Mouse (Mus musculus): Measurements from ENCODE around the gene Wnt4. TPM values are rescaled to one million over a fixed set of nuclear protein-coding genes. Genes with fewer than 3 reads are reported as not detected.

Wnt4 gene
- polyA plus RNA-seq, 1 experiment = 0.05 TPM

GRCm38 (mm10) chr4:137304106-137304505 lies 26.8 kb downstream of the Wnt4 start:
- Histone ChIP-seq H3K27me3 (ENCODE audit: control insufficient read depth, insufficient read depth, low read length) (no peaks in the 10 kb centered on the region), H3K4me1 (ENCODE audit: control insufficient read depth, insufficient read depth, insufficient read length) (no peaks in the 10 kb centered on the region), H3K4me3 (ENCODE audit: extremely low read depth, insufficient read depth, insufficient read length) (no peak overlapping the region), H3K36me3 (ENCODE audit: control insufficient read depth, insufficient read depth, low read length) (peaks cover 3% of the 10 kb centered on the region; the same call in 1 of the 2 replicates), H3K27ac (ENCODE audit: insufficient read depth, low read length) (no peak overlapping the region)
- TF ChIP-seq CTCF (IDR thresholded peaks at IDR 0.05; ENCODE audit: extremely low read depth, insufficient read depth, insufficient read length, insufficient replicate concordance) = no peak
- TF ChIP-seq POLR2A (IDR thresholded peaks at IDR 0.05; ENCODE audit: low read depth, low read length) = no peak
- 89% methylated on average over 7 of the region's 7 CpGs for WGBS
- DNase-seq (ENCODE audit: low read depth in 1 of 2, low spot score in 2 of 2) = no peak

DNA sequence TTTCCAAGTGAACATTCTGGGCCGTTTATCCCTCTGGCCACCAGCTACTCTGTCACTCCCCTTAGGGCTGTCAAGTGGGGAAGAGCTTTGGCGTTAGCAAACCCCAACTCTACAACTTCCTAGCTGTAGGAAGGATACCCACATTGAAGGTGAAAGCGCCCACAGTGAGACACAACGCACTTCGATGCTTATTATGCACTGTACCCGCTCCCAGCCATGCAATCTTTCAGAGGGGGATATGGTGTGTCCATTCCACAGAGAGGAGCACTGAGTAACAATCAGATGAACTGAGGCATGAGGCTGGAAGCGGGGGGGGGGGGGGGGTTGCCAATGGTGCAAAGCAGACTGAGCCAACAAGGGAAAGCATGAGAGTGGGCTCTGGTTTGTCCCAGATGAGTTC lies 27.8 kb downstream of the Wnt4 start:
- peaks cover 3% of the 10 kb centered on the region; the same call in 1 of the 2 replicates for H3K36me3 ChIP-seq (ENCODE audit: control insufficient read depth, insufficient read depth, low read length)
- no peaks in the 10 kb centered on the region for H3K4me1 ChIP-seq (ENCODE audit: control insufficient read depth, insufficient read depth, insufficient read length)
- no peak overlapping the region for H3K27ac ChIP-seq (ENCODE audit: insufficient read depth, low read length)
- DNase-seq (ENCODE audit: low read depth in 1 of 2, low spot score in 2 of 2) = no peak
- WGBS = 88% methylated on average over 7 of the region's 7 CpGs
- no peaks in the 10 kb centered on the region for H3K27me3 ChIP-seq (ENCODE audit: control insufficient read depth, insufficient read depth, low read length)
- H3K4me3 ChIP-seq (ENCODE audit: extremely low read depth, insufficient read depth, insufficient read length) = no peak overlapping the region
- TF ChIP-seq POLR2A (IDR thresholded peaks at IDR 0.05; ENCODE audit: low read depth, low read length) = no peak
- no peak for TF ChIP-seq CTCF (IDR thresholded peaks at IDR 0.05; ENCODE audit: extremely low read depth, insufficient read depth, insufficient read length, insufficient replicate concordance)

GRCm38 (mm10) chr4:137305831-137306576 lies 28.7 kb downstream of the Wnt4 start:
- no peak for DNase-seq (ENCODE audit: low read depth in 1 of 2, low spot score in 2 of 2)
- TF ChIP-seq CTCF (IDR thresholded peaks at IDR 0.05; ENCODE audit: extremely low read depth, insufficient read depth, insufficient read length, insufficient replicate concordance) (no peak), POLR2A (IDR thresholded peaks at IDR 0.05; ENCODE audit: low read depth, low read length) (no peak)

GRCm38 (mm10) chr4:137306577-137306888 lies 29.2 kb downstream of the Wnt4 start:
- DNase-seq (ENCODE audit: low read depth in 1 of 2, low spot score in 2 of 2) = no peak
- whole genome bisulfite sequencing = 86% methylated on average over 8 of the region's 8 CpGs
- H3K36me3 ChIP-seq (ENCODE audit: control insufficient read depth, insufficient read depth, low read length) = peaks cover 8% of the 10 kb centered on the region
- H3K4me3 ChIP-seq (ENCODE audit: extremely low read depth, insufficient read depth, insufficient read length) = no peak overlapping the region
- no peak overlapping the region for H3K27ac ChIP-seq (ENCODE audit: insufficient read depth, low read length)
- TF ChIP-seq CTCF (IDR thresholded peaks at IDR 0.05; ENCODE audit: extremely low read depth, insufficient read depth, insufficient read length, insufficient replicate concordance) = no peak
- TF ChIP-seq POLR2A (IDR thresholded peaks at IDR 0.05; ENCODE audit: low read depth, low read length) = no peak
- no peaks in the 10 kb centered on the region for H3K4me1 ChIP-seq (ENCODE audit: control insufficient read depth, insufficient read depth, insufficient read length)
- no peaks in the 10 kb centered on the region for H3K27me3 ChIP-seq (ENCODE audit: control insufficient read depth, insufficient read depth, low read length)

More at GRCm38 (mm10) chr4:137305831-137306576, 28.7 kb downstream of the Wnt4 start:
- Histone ChIP-seq H3K4me1 (ENCODE audit: control insufficient read depth, insufficient read depth, insufficient read length) (no peaks in the 10 kb centered on the region), H3K27me3 (ENCODE audit: control insufficient read depth, insufficient read depth, low read length) (no peaks in the 10 kb centered on the region), H3K36me3 (ENCODE audit: control insufficient read depth, insufficient read depth, low read length) (peaks cover 8% of the 10 kb centered on the region), H3K4me3 (ENCODE audit: extremely low read depth, insufficient read depth, insufficient read length) (no peak overlapping the region), H3K27ac (ENCODE audit: insufficient read depth, low read length) (no peak overlapping the region)
- 88% methylated on average over 13 of the region's 13 CpGs for WGBS

- WGBS = 92% methylated on average over 19 of the region's 19 CpGs
Measured at GRCm38 (mm10) chr4:137306991-137307706, 29.9 kb downstream of the Wnt4 start.

DNA sequence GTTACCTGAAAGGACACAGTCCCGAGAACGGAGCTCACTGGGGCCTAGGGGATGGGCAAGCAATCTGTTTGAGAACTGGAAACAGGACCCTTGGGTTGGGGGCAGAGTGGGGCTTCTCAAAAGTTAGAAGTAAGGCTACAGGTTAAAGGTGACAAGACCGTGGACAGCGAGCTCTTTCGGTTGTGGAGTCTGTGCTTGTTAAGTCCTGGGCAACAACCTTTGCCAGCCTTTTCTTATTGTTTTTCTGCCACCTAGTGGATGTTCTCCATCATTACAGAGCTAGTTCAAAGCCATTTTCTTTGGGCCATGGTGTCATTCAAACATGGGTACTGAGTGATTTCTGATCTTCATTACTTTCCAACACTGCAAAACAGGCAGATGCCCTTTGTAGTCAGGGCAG lies 31.1 kb downstream of the Wnt4 start:
- Histone ChIP-seq H3K4me1 (ENCODE audit: control insufficient read depth, insufficient read depth, insufficient read length) (no peaks in the 10 kb centered on the region), H3K27ac (ENCODE audit: insufficient read depth, low read length) (no peak overlapping the region), H3K27me3 (ENCODE audit: control insufficient read depth, insufficient read depth, low read length) (no peaks in the 10 kb centered on the region), H3K4me3 (ENCODE audit: extremely low read depth, insufficient read depth, insufficient read length) (no peak overlapping the region), H3K36me3 (ENCODE audit: control insufficient read depth, insufficient read depth, low read length) (peaks cover 8% of the 10 kb centered on the region)
- TF ChIP-seq POLR2A (IDR thresholded peaks at IDR 0.05; ENCODE audit: low read depth, low read length) (no peak), CTCF (IDR thresholded peaks at IDR 0.05; ENCODE audit: extremely low read depth, insufficient read depth, insufficient read length, insufficient replicate concordance) (no peak)
- WGBS = 48% methylated on average over 5 of the region's 5 CpGs
- DNase-seq (ENCODE audit: low read depth in 1 of 2, low spot score in 2 of 2) = peak in 1 of 2 experiments; percentile 15

More at GRCm38 (mm10) chr4:137306991-137307706, 29.9 kb downstream of the Wnt4 start:
- no peak for TF ChIP-seq CTCF (IDR thresholded peaks at IDR 0.05; ENCODE audit: extremely low read depth, insufficient read depth, insufficient read length, insufficient replicate concordance)
- no peak for TF ChIP-seq POLR2A (IDR thresholded peaks at IDR 0.05; ENCODE audit: low read depth, low read length)
- Histone ChIP-seq H3K4me3 (ENCODE audit: extremely low read depth, insufficient read depth, insufficient read length) (no peak overlapping the region), H3K4me1 (ENCODE audit: control insufficient read depth, insufficient read depth, insufficient read length) (no peaks in the 10 kb centered on the region), H3K27me3 (ENCODE audit: control insufficient read depth, insufficient read depth, low read length) (no peaks in the 10 kb centered on the region), H3K36me3 (ENCODE audit: control insufficient read depth, insufficient read depth, low read length) (peaks cover 8% of the 10 kb centered on the region), H3K27ac (ENCODE audit: insufficient read depth, low read length) (no peak overlapping the region)
- no peak for DNase-seq (ENCODE audit: low read depth in 1 of 2, low spot score in 2 of 2)

DNA sequence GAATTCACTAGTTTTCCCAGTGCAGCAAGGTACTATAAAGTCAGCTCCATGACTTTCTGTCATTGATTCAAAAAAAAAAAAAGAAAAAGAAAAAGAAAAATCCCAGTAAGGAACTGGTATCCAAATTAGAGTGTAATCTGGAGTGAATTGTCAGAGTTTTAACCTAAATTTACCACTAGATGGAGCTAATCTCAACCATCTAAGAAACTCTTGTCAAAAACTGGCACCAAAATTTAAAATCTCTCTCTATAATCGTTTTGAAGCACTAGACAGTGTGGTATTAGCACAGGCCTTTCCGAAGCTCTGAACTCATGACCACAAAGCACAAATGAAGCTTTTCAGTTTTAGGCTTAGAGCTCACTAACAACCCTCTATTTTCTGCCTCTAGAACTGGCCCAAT lies 36.2 kb downstream of the Wnt4 start:
- DNase-seq (ENCODE audit: low read depth in 1 of 2, low spot score in 2 of 2) = peak in 1 of 2 experiments; percentile 23
- TF ChIP-seq POLR2A (IDR thresholded peaks at IDR 0.05; ENCODE audit: low read depth, low read length) (no peak), CTCF (IDR thresholded peaks at IDR 0.05; ENCODE audit: extremely low read depth, insufficient read depth, insufficient read length, insufficient replicate concordance) (no peak)
- WGBS = 3% methylated on average over 2 of the region's 2 CpGs

More for the DNA sequence above, 36.2 kb downstream of the Wnt4 start:
- H3K4me3 ChIP-seq (ENCODE audit: extremely low read depth, insufficient read depth, insufficient read length) = no peak overlapping the region
- H3K27me3 ChIP-seq (ENCODE audit: control insufficient read depth, insufficient read depth, low read length) = no peaks in the 10 kb centered on the region
- no peaks in the 10 kb centered on the region for H3K4me1 ChIP-seq (ENCODE audit: control insufficient read depth, insufficient read depth, insufficient read length)
- H3K36me3 ChIP-seq (ENCODE audit: control insufficient read depth, insufficient read depth, low read length) = peaks cover 9% of the 10 kb centered on the region
- H3K27ac ChIP-seq (ENCODE audit: insufficient read depth, low read length) = no peak overlapping the region

Data from spleen, adult 2 months (tissue).